Mouse (Mus musculus) midbrain, postnatal 0 days (tissue): Measurements from ENCODE around the gene Erbb4. TPM values are rescaled to one million over a fixed set of nuclear protein-coding genes. Genes with fewer than 3 reads are reported as not detected.

Source experiments
- ATAC-seq: fragments of 200-750 bp; cut with Nextera tagmentation; 2 replicates; pipeline ENCODE4 v1.8.0; 2017; ENCODE audit warnings: moderate number of reproducible peaks, mild to moderate bottlenecking, moderate TSS enrichment, moderate library complexity; ENCODE audit not compliant: low FRiP score
- DNase-seq: peaks from one replicate; pipeline ENCODE4 v3.0.0-alpha.2; 2015; ENCODE audit warnings: low spot score
- H3K27ac ChIP-seq: fragments of 300-500 bp; sonication (generic); 2 replicates; pipeline ENCODE4 v1.5.1; 2014; ENCODE audit warnings: low read depth, mild to moderate bottlenecking, low read length, mixed read lengths
- H3K27me3 ChIP-seq: fragments of 300-500 bp; sonication (generic); 2 replicates; pipeline ENCODE4 v1.6.1; 2014; ENCODE audit warnings: low read length, control low read depth, mixed read lengths; ENCODE audit not compliant: insufficient read depth
- H3K36me3 ChIP-seq: fragments of 300-500 bp; sonication (generic); 2 replicates; pipeline ENCODE4 v1.6.1; 2014; ENCODE audit warnings: low read length, control low read depth, mixed read lengths; ENCODE audit not compliant: insufficient read depth
- H3K4me1 ChIP-seq: fragments of 300-500 bp; sonication (generic); 2 replicates; pipeline ENCODE4 v1.6.1; 2014; ENCODE audit warnings: mild to moderate bottlenecking, control low read depth, antibody characterized with exemption, low read length, mixed read lengths; ENCODE audit not compliant: insufficient read depth
- H3K4me2 ChIP-seq: fragments of 300-500 bp; sonication (generic); 2 replicates; pipeline ENCODE4 v1.6.1; 2014; ENCODE audit warnings: low read depth, mild to moderate bottlenecking, low read length, mixed read lengths; ENCODE audit not compliant: poor library complexity, severe bottlenecking
- H3K4me3 ChIP-seq: fragments of 300-500 bp; sonication (generic); 2 replicates; pipeline ENCODE4 v1.5.1; 2014; ENCODE audit warnings: low read depth, mild to moderate bottlenecking, low read length, moderate library complexity
- H3K9ac ChIP-seq: fragments of 300-500 bp; sonication (generic); replicated peaks from 2 replicates; pipeline ENCODE4 v1.6.1; 2014; ENCODE audit warnings: mild to moderate bottlenecking, low read length, moderate library complexity, mixed read lengths; ENCODE audit not compliant: poor library complexity, severe bottlenecking
- H3K9me3 ChIP-seq: fragments of 300-500 bp; sonication (generic); 2 replicates; pipeline ENCODE4 v1.6.1; 2016; ENCODE audit warnings: low read length, control low read depth
- CTCF ChIP-seq: IDR thresholded peaks from 2 replicates; pipeline ENCODE4 v1.5.1; 2016; ENCODE audit warnings: antibody characterized with exemption, mild to moderate bottlenecking
- WGBS: fragments of 180-500 bp; shearing (Covaris S2); extraction: QIAGEN DNeasy Blood & Tissue Kit; methylation state at CpG from one replicate; pipeline ENCODE4 v1.1.7; 2014; 5-methylcytosine and 5-hydroxymethylcytosine counted together
- polyA plus RNA-seq: library from polyadenylated mRNA; unstranded; fragments of >200 nt; fragmentation: Nextera tagmentation; extraction: Ambion mirVana; gene quantifications from 2 replicates; pipeline ENCODE4 v1.2.1, GENCODE M21; 2015
- total RNA-seq: library from RNA; depleted of rRNA; stranded (reverse); fragments of >200 nt; gene quantifications from 2 replicates; pipeline ENCODE4 v1.2.3, GENCODE M21; 2014

Gene Erbb4
- total and polyA plus RNA-seq, 2 experiments from 2014 or later: 7.8 to 33.5 TPM

GRCm38 (mm10) chr1:68466390-68466960 lies 641.4 kb downstream of the Erbb4 start:
- DNase-seq (peak; percentile 41), ATAC-seq (no peak)
- no peak for TF ChIP-seq CTCF
- H3K4me1 ChIP-seq: no peaks in the 10 kb centered on the region
- H3K4me3 ChIP-seq: no peak overlapping the region
- no peak overlapping the region for H3K9ac ChIP-seq
- H3K9me3 ChIP-seq: no peaks in the 10 kb centered on the region
- H3K27ac ChIP-seq: no peak overlapping the region
- H3K4me2 ChIP-seq: no peak overlapping the region
- no peaks in the 10 kb centered on the region for H3K36me3 ChIP-seq
- H3K27me3 ChIP-seq: no peaks in the 10 kb centered on the region

GRCm38 (mm10) chr1:68451274-68451673 lies 656.6 kb downstream of the Erbb4 start:
- no peak for TF ChIP-seq CTCF
- H3K9ac ChIP-seq: no peak overlapping the region
- H3K27me3 ChIP-seq: no peaks in the 10 kb centered on the region
- H3K9me3 ChIP-seq: no peaks in the 10 kb centered on the region
- H3K4me1 ChIP-seq: no peaks in the 10 kb centered on the region
- ATAC-seq (no peak), DNase-seq (peak; percentile 50)
- no peak overlapping the region for H3K4me3 ChIP-seq
- WGBS: 88% methylated on average over 1 of the region's 1 CpGs
- no peak overlapping the region for H3K27ac ChIP-seq
- no peak overlapping the region for H3K4me2 ChIP-seq
- H3K36me3 ChIP-seq: no peaks in the 10 kb centered on the region

GRCm38 (mm10) chr1:68424336-68424983 lies 683.4 kb downstream of the Erbb4 start:
- ATAC-seq (no peak), DNase-seq (no peak)
- Histone ChIP-seq H3K4me1 (no peaks in the 10 kb centered on the region), H3K36me3 (no peaks in the 10 kb centered on the region), H3K27me3 (no peaks in the 10 kb centered on the region), H3K9me3 (no peaks in the 10 kb centered on the region), H3K9ac (no peak overlapping the region), H3K4me2 (no peak overlapping the region), H3K4me3 (no peak overlapping the region), H3K27ac (no peak overlapping the region)
- no peak for TF ChIP-seq CTCF
- 70% methylated on average over 5 of the region's 5 CpGs for WGBS

- H3K27me3 ChIP-seq: no peaks in the 10 kb centered on the region
- H3K4me1 ChIP-seq: no peaks in the 10 kb centered on the region
- WGBS: 15% methylated on average over 4 of the region's 4 CpGs
- TF ChIP-seq CTCF: no peak
- no peak for ATAC-seq
- no peak overlapping the region for H3K4me2 ChIP-seq
- no peaks in the 10 kb centered on the region for H3K36me3 ChIP-seq
- no peaks in the 10 kb centered on the region for H3K9me3 ChIP-seq
- no peak overlapping the region for H3K4me3 ChIP-seq
- no peak overlapping the region for H3K27ac ChIP-seq
- DNase-seq: no peak
- no peak overlapping the region for H3K9ac ChIP-seq
Observed at GRCm38 (mm10) chr1:68401204-68401603, 706.7 kb downstream of the Erbb4 start.

GRCm38 (mm10) chr1:68371531-68371930 lies 736.3 kb downstream of the Erbb4 start:
- no peak overlapping the region for H3K27ac ChIP-seq
- no peak overlapping the region for H3K4me2 ChIP-seq
- no peaks in the 10 kb centered on the region for H3K27me3 ChIP-seq
- 92% methylated on average over 2 of the region's 2 CpGs for WGBS
- no peak for DNase-seq
- ATAC-seq: no peak
- no peaks in the 10 kb centered on the region for H3K4me1 ChIP-seq
- TF ChIP-seq CTCF: no peak
- no peaks in the 10 kb centered on the region for H3K9me3 ChIP-seq
- no peak overlapping the region for H3K9ac ChIP-seq
- H3K4me3 ChIP-seq: no peak overlapping the region
- no peaks in the 10 kb centered on the region for H3K36me3 ChIP-seq

- Histone ChIP-seq H3K4me1 (no peaks in the 10 kb centered on the region), H3K4me2 (no peak overlapping the region), H3K36me3 (no peaks in the 10 kb centered on the region), H3K9me3 (no peaks in the 10 kb centered on the region), H3K27me3 (no peaks in the 10 kb centered on the region), H3K27ac (no peak overlapping the region), H3K9ac (no peak overlapping the region), H3K4me3 (no peak overlapping the region)
- no peak for TF ChIP-seq CTCF
- ATAC-seq (no peak), DNase-seq (no peak)
- 38% methylated on average over 2 of the region's 2 CpGs for WGBS
Observed at GRCm38 (mm10) chr1:68333714-68334113, 774.1 kb downstream of the Erbb4 start.
